Mouse (Mus musculus) hindbrain, postnatal 0 days (tissue): ENCODE measurements around the gene Cycs. TPM values are rescaled to one million over a fixed set of nuclear protein-coding genes. Genes with fewer than 3 reads are reported as not detected.
"Not testable (repeated sequence)": the region's sequence is repeated elsewhere in the genome, so short reads cannot be mapped to it uniquely, and the experiment has no call there.

Source experiments
- ATAC-seq: fragments of 200-750 bp; cut with Nextera tagmentation; 2 replicates; pipeline ENCODE4 v1.8.0; 2017; ENCODE audit warnings: mild to moderate bottlenecking, moderate TSS enrichment, moderate library complexity
- DNase-seq: peaks from one replicate; pipeline ENCODE4 v3.0.0-alpha.2; 2015; ENCODE audit warnings: low spot score
- H3K27ac ChIP-seq: fragments of 300-500 bp; sonication (generic); 2 replicates; pipeline ENCODE4 v1.5.1; 2014; ENCODE audit warnings: mild to moderate bottlenecking
- H3K27me3 ChIP-seq: fragments of 300-500 bp; sonication (generic); 2 replicates; pipeline ENCODE4 v1.6.1; 2014; ENCODE audit warnings: low read length, mixed read lengths; ENCODE audit not compliant: insufficient read depth
- H3K36me3 ChIP-seq: fragments of 300-500 bp; sonication (generic); 2 replicates; pipeline ENCODE4 v1.6.1; 2014; ENCODE audit warnings: low read length, mixed read lengths; ENCODE audit not compliant: insufficient read depth
- H3K4me1 ChIP-seq: fragments of 300-500 bp; sonication (generic); 2 replicates; pipeline ENCODE4 v1.6.1; 2014; ENCODE audit warnings: antibody characterized with exemption, low read length, mixed read lengths; ENCODE audit not compliant: insufficient read depth
- H3K4me2 ChIP-seq: fragments of 300-500 bp; sonication (generic); 2 replicates; pipeline ENCODE4 v1.6.1; 2014; ENCODE audit warnings: low read depth, mild to moderate bottlenecking, low read length, moderate library complexity, mixed read lengths
- H3K4me3 ChIP-seq: fragments of 300-500 bp; sonication (generic); 2 replicates; pipeline ENCODE4 v1.5.1; 2014; ENCODE audit warnings: low read length
- H3K9ac ChIP-seq: fragments of 300-500 bp; sonication (generic); replicated peaks from 2 replicates; pipeline ENCODE4 v1.6.1; 2014; ENCODE audit warnings: mild to moderate bottlenecking, low read length, moderate library complexity, mixed read lengths
- H3K9me3 ChIP-seq: fragments of 300-500 bp; sonication (generic); 2 replicates; pipeline ENCODE4 v1.6.1; 2016; ENCODE audit warnings: low read length, mixed read lengths
- CTCF ChIP-seq: IDR thresholded peaks from 2 replicates; pipeline ENCODE4 v1.5.1; 2016; ENCODE audit warnings: antibody characterized with exemption, control low read depth, low read depth
- WGBS: fragments of 180-500 bp; shearing (Covaris S2); extraction: QIAGEN DNeasy Blood & Tissue Kit; methylation state at CpG from one replicate; pipeline ENCODE4 v1.1.7; 2014; 5-methylcytosine and 5-hydroxymethylcytosine counted together
- polyA plus RNA-seq: library from polyadenylated mRNA; unstranded; fragments of >200 nt; fragmentation: Nextera tagmentation; extraction: Ambion mirVana; gene quantifications from 2 replicates; pipeline ENCODE4 v1.2.1, GENCODE M21; 2015
- total RNA-seq: library from RNA; depleted of rRNA; stranded (reverse); fragments of >200 nt; gene quantifications from 2 replicates; pipeline ENCODE4 v1.2.3, GENCODE M21; 2014

Cycs gene
- total and polyA plus RNA-seq, 2 experiments from 2014 or later = 25.6 to 94.0 TPM

DNA sequence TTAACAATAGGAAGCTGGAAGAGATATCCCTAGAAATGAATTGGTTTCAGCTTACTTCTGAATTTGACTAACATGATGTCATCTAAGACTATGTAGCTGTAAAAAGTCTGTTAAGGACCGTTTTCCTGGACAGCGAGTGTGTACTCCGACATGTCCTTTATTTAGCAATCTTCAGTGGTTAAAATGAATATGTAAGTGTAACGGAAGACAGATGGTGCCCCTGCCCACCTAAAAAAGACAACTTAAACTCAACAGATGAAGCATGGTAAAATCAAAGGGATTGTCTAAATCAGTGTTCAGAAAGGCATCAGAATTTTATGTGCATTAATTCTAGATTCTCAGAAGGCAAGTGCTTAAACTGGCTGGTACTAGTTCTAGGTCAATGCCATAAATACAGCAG is 3.9 kb downstream of the Cycs start:
- 93% methylated on average over 4 of the region's 4 CpGs for WGBS
- DNase-seq = no peak
- Histone ChIP-seq H3K4me2 (no peak overlapping the region), H3K4me3 (no peak overlapping the region), H3K9ac (no peak overlapping the region), H3K36me3 (0 out of 2 replicates have a peak, but pooled peaks cover 14% of the 10 kb centered on the region), H3K4me1 (0 out of 2 replicates have a peak, but pooled peaks cover 3% of the 10 kb centered on the region), H3K27me3 (no peaks in the 10 kb centered on the region), H3K9me3 (no peaks in the 10 kb centered on the region), H3K27ac (no peak overlapping the region)
- TF ChIP-seq CTCF = no peak
- ATAC-seq = no peak

GRCm38 (mm10) chr6:50560776-50561175 is 5.6 kb downstream of the Cycs start:
- no peak overlapping the region for H3K4me3 ChIP-seq
- no peaks in the 10 kb centered on the region for H3K4me1 ChIP-seq
- TF ChIP-seq CTCF = no peak
- H3K27ac ChIP-seq = no peak overlapping the region
- H3K36me3 ChIP-seq = 0 out of 2 replicates have a peak, but pooled peaks cover 14% of the 10 kb centered on the region
- H3K9ac ChIP-seq = no peak overlapping the region
- no peak for ATAC-seq
- no peaks in the 10 kb centered on the region for H3K27me3 ChIP-seq
- H3K4me2 ChIP-seq = no peak overlapping the region
- DNase-seq = no peak
- no peaks in the 10 kb centered on the region for H3K9me3 ChIP-seq
- WGBS = 91% methylated on average over 1 of the region's 1 CpGs

DNA sequence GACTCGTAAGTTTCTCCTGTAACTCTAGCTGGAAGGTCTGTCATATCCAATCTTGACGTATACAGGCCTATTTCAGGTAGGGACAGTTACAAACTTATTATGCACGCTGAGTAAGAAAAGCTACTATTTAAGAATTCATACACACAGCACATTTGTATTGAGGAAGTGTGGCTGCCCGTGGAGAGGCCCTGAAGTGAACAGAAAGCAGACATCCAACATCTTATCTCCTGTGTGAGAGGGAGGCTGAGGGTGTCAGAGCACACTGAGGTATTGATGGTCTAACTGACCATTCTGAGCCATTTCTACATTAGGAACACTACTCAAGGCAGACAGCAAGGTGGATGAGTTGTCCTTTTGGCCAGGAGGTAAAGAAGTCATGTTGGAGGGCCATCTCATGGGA is 7.5 kb downstream of the Cycs start:
- no peak for DNase-seq
- no peak overlapping the region for H3K4me2 ChIP-seq
- no peak for TF ChIP-seq CTCF
- 0 out of 2 replicates have a peak, but pooled peaks cover 13% of the 10 kb centered on the region for H3K36me3 ChIP-seq
- no peak overlapping the region for H3K9ac ChIP-seq
- no peak for ATAC-seq
- no peaks in the 10 kb centered on the region for H3K9me3 ChIP-seq
- no peak overlapping the region for H3K27ac ChIP-seq
- no peaks in the 10 kb centered on the region for H3K27me3 ChIP-seq
- H3K4me1 ChIP-seq = no peaks in the 10 kb centered on the region
- no peak overlapping the region for H3K4me3 ChIP-seq
- WGBS = 87% methylated on average over 4 of the region's 4 CpGs

DNA sequence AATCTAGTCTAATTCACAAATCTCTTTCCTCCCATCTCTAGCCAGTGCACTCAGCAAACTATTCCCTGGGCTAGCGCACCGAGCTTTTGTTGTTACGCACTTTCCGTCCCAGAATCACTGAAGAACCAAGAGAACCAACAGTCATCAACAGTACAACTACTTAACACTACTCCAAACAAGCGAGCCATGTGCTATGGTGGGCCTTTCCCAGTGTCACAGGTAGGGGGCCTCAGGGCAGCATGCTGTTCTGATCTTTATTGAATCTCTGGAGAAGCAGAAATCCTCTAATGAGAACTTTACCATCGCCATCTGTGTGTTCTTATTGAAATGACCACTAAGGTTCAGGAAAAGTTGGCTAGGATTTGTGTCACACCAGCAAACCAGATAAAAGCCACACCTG is 8.8 kb downstream of the Cycs start:
- no peaks in the 10 kb centered on the region for H3K9me3 ChIP-seq
- H3K4me2 ChIP-seq = no peak overlapping the region
- H3K4me1 ChIP-seq = no peaks in the 10 kb centered on the region
- H3K36me3 ChIP-seq = 0 out of 2 replicates have a peak, but pooled peaks cover 4% of the 10 kb centered on the region
- no peaks in the 10 kb centered on the region for H3K27me3 ChIP-seq
- DNase-seq (no peak), ATAC-seq (no peak)
- H3K9ac ChIP-seq = no peak overlapping the region
- H3K4me3 ChIP-seq = no peak overlapping the region
- H3K27ac ChIP-seq = no peak overlapping the region
- WGBS = 88% methylated on average over 6 of the region's 6 CpGs
- TF ChIP-seq CTCF = no peak

DNA sequence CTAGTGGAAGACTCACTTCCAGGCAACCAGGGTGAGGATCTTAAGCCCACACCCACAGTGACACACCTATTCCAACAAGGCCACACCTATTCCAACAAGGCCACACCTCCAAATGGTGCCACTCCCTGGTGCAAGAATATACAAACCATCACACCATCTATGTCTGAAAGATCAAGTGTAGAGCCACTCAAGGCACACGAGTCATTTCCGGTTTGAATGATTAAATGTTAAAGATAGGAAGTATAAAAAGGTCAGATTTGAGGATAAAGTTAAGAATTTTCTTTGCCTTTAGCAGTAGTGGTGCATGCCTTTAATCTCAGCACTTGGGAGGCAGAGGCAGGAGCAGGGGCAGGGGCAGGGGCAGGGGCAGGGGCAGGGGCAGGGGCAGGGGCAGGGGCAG is 12.1 kb downstream of the Cycs start:
- 88% methylated on average over 2 of the region's 2 CpGs for WGBS
- not testable (repeated sequence) for H3K4me1 ChIP-seq, H3K9ac ChIP-seq, DNase-seq, H3K27me3 ChIP-seq, H3K36me3 ChIP-seq, H3K4me2 ChIP-seq, H3K27ac ChIP-seq, H3K9me3 ChIP-seq, ATAC-seq, H3K4me3 ChIP-seq

DNA sequence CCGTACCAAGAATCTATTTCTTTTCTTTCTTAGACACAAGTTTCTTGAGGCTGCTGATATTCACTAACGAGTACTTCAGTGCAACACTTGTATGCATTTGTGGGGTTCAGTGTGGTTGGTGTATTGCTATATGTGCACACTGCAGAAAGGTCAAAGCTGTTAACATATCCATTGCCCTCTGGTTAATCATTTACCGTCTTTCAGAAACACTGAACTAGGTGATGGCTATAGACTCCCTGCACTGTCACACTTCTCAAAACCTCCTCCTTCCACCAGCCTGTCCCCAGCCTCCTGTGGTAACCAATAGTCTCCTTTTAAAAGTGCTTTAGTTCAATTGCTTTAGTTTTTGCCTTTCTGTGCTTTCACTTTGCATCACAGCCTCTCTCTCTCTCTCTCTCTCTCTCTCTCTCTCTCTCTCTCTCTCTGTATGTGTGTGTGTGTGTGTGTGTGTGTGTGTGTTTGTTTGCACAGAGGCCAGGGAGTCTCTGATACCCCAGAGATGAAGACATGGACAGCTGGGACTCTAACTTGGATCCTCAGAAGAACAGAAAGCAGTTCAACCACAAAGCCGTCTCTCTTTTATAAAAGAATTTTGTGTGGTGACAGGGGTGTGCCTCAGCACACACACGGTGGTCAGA is 13.3 kb downstream of the Cycs start:
- 74% methylated on average over 5 of the region's 5 CpGs for WGBS
- DNase-seq = no peak
- H3K4me3 ChIP-seq = no peak overlapping the region
- TF ChIP-seq CTCF = no peak
- no peak for ATAC-seq
- H3K9me3 ChIP-seq = no peaks in the 10 kb centered on the region
- no peak overlapping the region for H3K27ac ChIP-seq
- H3K36me3 ChIP-seq = no peaks in the 10 kb centered on the region
- H3K4me2 ChIP-seq = no peak overlapping the region
- H3K9ac ChIP-seq = no peak overlapping the region
- H3K27me3 ChIP-seq = no peaks in the 10 kb centered on the region
- no peaks in the 10 kb centered on the region for H3K4me1 ChIP-seq

DNA sequence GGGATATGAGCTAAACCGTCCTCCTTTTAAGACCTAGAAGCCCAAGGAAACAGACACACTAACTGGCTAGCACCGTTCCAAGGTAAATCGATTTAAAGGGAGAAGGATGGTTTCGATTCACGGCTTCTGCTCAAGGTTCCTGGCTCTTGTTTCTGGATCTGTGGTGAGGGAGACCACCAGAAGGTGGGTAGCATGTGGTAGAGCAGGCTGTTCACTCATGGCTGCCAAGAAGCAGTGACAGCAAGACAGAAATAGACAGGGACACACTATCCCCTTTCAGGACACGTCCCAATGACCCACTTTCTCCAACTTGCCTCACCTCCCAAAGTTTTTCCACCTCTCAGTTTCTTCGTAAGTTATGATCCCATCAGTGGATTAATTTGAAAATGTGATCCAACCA is 16.5 kb downstream of the Cycs start:
- H3K27ac ChIP-seq = no peak overlapping the region
- H3K36me3 ChIP-seq = no peaks in the 10 kb centered on the region
- no peak for ATAC-seq
- H3K9me3 ChIP-seq = no peaks in the 10 kb centered on the region
- H3K4me3 ChIP-seq = no peak overlapping the region
- WGBS = 75% methylated on average over 7 of the region's 7 CpGs
- H3K4me1 ChIP-seq = no peaks in the 10 kb centered on the region
- no peaks in the 10 kb centered on the region for H3K27me3 ChIP-seq
- DNase-seq = no peak
- H3K9ac ChIP-seq = no peak overlapping the region
- no peak overlapping the region for H3K4me2 ChIP-seq
- no peak for TF ChIP-seq CTCF
